Mouse (Mus musculus) spleen, adult 2 months (tissue): Measurements from ENCODE around the gene Pdss2.

Experiments
- CTCF ChIP-seq: fragments of 200-500 bp; IDR thresholded peaks from 2 replicates; pipeline ENCODE4 v1.5.1; 2011; ENCODE audit warnings: mild to moderate bottlenecking, inconsistent platforms; ENCODE audit not compliant: insufficient read depth, insufficient read length, insufficient replicate concordance; ENCODE audit errors: extremely low read depth
- POLR2A ChIP-seq: fragments of 200-500 bp; IDR thresholded peaks from 2 replicates; pipeline ENCODE4 v1.6.1; 2011; ENCODE audit warnings: low read depth, low read length, inconsistent platforms

DNA sequence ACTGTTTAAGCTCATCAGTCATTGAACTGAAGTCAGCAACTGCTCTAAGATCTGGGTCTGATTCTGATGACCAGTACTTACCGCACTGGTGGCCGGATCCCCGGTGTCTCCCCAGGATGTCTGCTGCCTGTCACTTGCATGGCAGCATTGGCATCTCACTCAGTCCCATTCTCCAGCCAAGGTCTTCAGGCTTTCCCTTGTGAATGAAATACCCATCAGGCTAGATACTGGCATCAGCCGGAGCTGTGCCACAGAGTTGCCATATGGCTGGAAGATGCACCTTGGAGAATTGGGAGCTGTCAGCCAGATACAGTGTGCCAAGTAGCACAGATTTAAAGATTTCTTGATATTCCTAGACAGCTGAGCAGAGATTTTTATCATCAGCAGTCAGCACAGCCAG lies 281.3 kb downstream of the Pdss2 start:
- no peak for TF ChIP-seq CTCF
- no peak for TF ChIP-seq POLR2A
